Mouse (Mus musculus) kidney, adult 2 months (tissue): ENCODE measurements at regions not wholly inside any gene's neighbourhood (a gene's known extent, or its start where the extent isn't known, plus 50 kb on each side); places are given as distances from the start of the nearest gene placed in this dataset.

Experiments used
- DNase-seq: peaks from one replicate; pipeline ENCODE4 v3.0.0; 2021
- H3K27ac ChIP-seq: fragments of 200-500 bp; 2 replicates; pipeline ENCODE4 v1.5.1; 2012; ENCODE audit warnings: low read depth, low read length, control low read depth, inconsistent platforms; ENCODE audit not compliant: insufficient read depth
- H3K27me3 ChIP-seq: fragments of 200-500 bp; replicated peaks from 2 replicates; pipeline ENCODE4 v1.6.1; 2012; ENCODE audit warnings: mild to moderate bottlenecking, moderate library complexity, low read length, inconsistent platforms; ENCODE audit not compliant: control insufficient read depth, insufficient read depth
- H3K36me3 ChIP-seq: fragments of 200-500 bp; 2 replicates; pipeline ENCODE4 v1.6.1; 2012; ENCODE audit warnings: mild to moderate bottlenecking, moderate library complexity, low read length, inconsistent platforms; ENCODE audit not compliant: control insufficient read depth, insufficient read depth
- H3K4me1 ChIP-seq: fragments of 200-500 bp; 2 replicates; pipeline ENCODE4 v1.6.1; 2011; ENCODE audit warnings: low read length; ENCODE audit not compliant: control insufficient read depth, insufficient read depth
- H3K4me3 ChIP-seq: fragments of 200-500 bp; 2 replicates; pipeline ENCODE4 v1.5.1; 2011; ENCODE audit warnings: mild to moderate bottlenecking, low read depth, low read length, control low read depth; ENCODE audit not compliant: insufficient read depth
- CTCF ChIP-seq: fragments of 200-500 bp; conservative IDR thresholded peaks from 2 replicates; pipeline ENCODE4 v1.5.1; 2011; ENCODE audit warnings: low read depth, mild to moderate bottlenecking, control low read depth, low read length, moderate library complexity, mixed read lengths; ENCODE audit not compliant: insufficient read depth, insufficient read length
- POLR2A ChIP-seq: fragments of 200-500 bp; IDR thresholded peaks from one replicate; pipeline ENCODE4 v1.6.1; 2011; ENCODE audit warnings: low read depth, low read length, control low read depth
- WGBS: fragments of 180-500 bp; shearing (Covaris S2); methylation state at CpG from one replicate; pipeline ENCODE4 v1.1.7; 2018; 5-methylcytosine and 5-hydroxymethylcytosine counted together

DNA sequence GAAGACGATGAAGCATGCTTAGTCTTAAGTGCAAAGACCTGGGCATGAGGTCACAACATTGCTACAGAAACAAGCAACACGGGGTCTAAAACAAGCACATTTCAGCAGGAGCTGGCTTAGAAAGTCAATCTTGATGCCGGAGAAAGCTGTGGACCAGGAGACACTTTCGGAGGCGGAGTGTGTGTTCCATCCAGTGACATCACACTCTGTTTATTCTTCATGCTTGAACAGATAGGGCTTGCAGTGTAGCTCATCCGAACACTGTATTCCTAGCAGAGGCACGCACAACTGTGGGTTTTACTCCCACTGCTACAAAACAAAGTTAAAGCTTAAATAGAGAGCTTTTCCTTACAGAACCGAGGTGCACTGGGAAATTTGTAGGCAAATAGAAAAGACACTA, 66.3 kb upstream of the Btg3 start:
- DNase-seq = no peak
- Histone ChIP-seq H3K27ac (no peak overlapping the region), H3K27me3 (no peaks in the 10 kb centered on the region), H3K36me3 (no peaks in the 10 kb centered on the region), H3K4me1 (no peaks in the 10 kb centered on the region), H3K4me3 (no peak overlapping the region)
- 70% methylated on average over 8 of the region's 8 CpGs for WGBS
- no peak for TF ChIP-seq CTCF
- no peak for TF ChIP-seq POLR2A

DNA sequence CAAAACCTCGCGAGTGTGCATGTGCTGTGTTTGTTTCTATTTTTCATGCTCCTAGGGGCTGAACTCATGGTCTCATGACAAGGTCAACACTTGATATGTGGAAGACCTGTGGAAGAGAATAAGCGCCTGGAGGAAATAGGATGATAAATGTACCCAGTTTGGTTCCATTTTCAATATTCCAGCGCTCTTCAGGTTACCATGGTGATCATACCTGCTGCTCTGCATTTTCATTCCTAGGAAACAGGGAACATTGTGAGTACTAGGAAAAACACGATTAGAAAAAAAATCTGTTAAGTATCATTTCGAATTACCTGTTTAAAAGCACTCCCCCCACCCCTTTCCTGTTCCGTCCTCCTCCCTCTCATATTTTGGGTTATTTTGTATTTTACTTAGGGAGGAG, 65.8 kb upstream of the Btg3 start:
- 85% methylated on average over 7 of the region's 7 CpGs for WGBS
- Histone ChIP-seq H3K27ac (no peak overlapping the region), H3K4me1 (no peaks in the 10 kb centered on the region), H3K27me3 (no peaks in the 10 kb centered on the region), H3K4me3 (no peak overlapping the region), H3K36me3 (no peaks in the 10 kb centered on the region)
- TF ChIP-seq POLR2A (no peak), CTCF (no peak)
- no peak for DNase-seq

DNA sequence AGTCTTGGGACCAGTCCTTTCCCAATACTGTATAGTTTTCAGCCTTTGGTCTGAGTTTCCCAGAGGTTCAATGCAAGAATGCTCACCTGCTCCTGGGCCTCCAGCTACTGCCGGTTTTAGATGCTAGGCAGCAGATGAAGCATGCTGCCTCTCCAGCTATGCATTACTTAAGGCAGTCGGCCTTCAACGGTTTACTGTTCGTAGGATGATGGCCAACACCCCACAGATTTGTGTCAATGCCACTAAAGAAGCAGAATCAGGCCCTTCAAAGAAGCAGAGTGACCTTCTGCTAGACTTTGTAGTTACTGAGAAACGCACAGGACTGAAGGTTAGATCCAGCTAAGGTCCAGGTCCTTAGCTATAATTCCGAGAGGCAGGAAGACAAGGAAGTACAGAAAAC, 65.0 kb upstream of the Btg3 start:
- no peak for DNase-seq
- no peaks in the 10 kb centered on the region for H3K4me1 ChIP-seq
- H3K36me3 ChIP-seq = no peaks in the 10 kb centered on the region
- no peak overlapping the region for H3K27ac ChIP-seq
- H3K27me3 ChIP-seq = no peaks in the 10 kb centered on the region
- WGBS = 74% methylated on average over 6 of the region's 6 CpGs
- H3K4me3 ChIP-seq = no peak overlapping the region
- TF ChIP-seq POLR2A (no peak), CTCF (no peak)

DNA sequence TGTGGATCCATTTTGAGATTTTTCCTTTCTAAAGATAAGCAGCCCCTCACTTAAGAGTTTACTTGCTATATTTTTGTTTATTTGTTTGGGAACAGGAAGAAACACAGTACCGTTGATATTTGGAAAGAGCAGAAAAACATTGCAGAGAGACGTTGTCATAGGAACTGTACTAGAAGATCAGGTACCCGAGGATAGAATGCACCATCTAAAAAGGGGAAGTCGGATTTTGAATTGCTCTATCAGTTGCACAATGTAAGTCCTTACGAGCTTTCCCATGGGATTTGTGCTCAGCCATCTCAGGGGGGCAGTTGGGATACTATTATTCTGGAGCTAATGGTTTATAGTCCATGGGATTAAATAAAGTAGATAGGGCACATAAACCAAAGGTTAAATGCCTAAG, 58.7 kb upstream of the Btg3 start:
- Histone ChIP-seq H3K27ac (no peak overlapping the region), H3K36me3 (no peaks in the 10 kb centered on the region), H3K27me3 (no peaks in the 10 kb centered on the region), H3K4me3 (no peak overlapping the region), H3K4me1 (no peaks in the 10 kb centered on the region)
- TF ChIP-seq POLR2A (no peak), CTCF (no peak)
- DNase-seq = no peak
- 59% methylated on average over 5 of the region's 5 CpGs for WGBS

DNA sequence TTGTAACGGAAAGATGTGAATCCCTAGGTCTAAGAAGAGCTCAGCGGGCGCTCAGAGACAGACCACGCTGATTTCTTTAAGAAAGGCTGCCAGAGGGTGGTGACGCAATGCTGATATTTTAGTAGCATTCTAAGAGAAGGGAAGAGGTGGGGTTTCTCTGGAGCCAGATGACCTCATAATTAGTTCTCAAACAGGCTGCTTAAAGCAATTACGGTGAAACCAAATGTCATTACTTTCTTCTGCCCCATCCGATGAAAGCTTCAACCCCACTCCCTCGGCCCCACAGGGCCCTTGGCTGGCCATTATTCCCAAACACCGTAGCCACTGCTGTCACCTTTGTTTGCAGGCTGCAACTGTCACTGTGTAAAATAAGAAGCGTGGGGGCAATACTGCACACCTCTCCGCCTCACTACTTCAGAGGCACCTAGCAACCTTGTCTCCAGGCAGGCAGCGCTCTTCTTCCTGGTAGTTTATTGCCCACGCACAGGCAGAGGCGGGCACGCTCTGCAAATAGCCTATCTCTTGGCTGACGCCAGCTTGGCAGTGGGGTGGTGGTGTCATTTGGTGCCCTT, 50.6 kb upstream of the Btg3 start:
- peaks cover 3% of the 10 kb centered on the region; the same call in 1 of the 2 replicates for H3K4me1 ChIP-seq
- H3K4me3 ChIP-seq = peak overlapping the region; percentile 39
- WGBS = 11% methylated on average over 16 of the region's 16 CpGs
- no peaks in the 10 kb centered on the region for H3K27me3 ChIP-seq
- H3K27ac ChIP-seq = no peak overlapping the region
- no peaks in the 10 kb centered on the region for H3K36me3 ChIP-seq
- TF ChIP-seq POLR2A = no peak
- TF ChIP-seq CTCF = no peak
- DNase-seq = no peak
